Mouse (Mus musculus) activated CD4-positive, CD25-positive, alpha-beta regulatory T cell (primary cell): ENCODE data around the gene Wfikkn1. TPM values are rescaled to one million over a fixed set of nuclear protein-coding genes. Genes with fewer than 3 reads are reported as not detected.

Experiments
- polyA plus RNA-seq, 2 experiments: library from polyadenylated mRNA; unstranded; fragments of 100-300 nt; shearing (Covaris generic); gene quantifications; one replicate each; pipeline ENCODE4 v1.2.1; 2017

Wfikkn1 gene
- polyA plus RNA-seq = 1 to 10 TPM; 1.5 to 1.9 TPM

DNA sequence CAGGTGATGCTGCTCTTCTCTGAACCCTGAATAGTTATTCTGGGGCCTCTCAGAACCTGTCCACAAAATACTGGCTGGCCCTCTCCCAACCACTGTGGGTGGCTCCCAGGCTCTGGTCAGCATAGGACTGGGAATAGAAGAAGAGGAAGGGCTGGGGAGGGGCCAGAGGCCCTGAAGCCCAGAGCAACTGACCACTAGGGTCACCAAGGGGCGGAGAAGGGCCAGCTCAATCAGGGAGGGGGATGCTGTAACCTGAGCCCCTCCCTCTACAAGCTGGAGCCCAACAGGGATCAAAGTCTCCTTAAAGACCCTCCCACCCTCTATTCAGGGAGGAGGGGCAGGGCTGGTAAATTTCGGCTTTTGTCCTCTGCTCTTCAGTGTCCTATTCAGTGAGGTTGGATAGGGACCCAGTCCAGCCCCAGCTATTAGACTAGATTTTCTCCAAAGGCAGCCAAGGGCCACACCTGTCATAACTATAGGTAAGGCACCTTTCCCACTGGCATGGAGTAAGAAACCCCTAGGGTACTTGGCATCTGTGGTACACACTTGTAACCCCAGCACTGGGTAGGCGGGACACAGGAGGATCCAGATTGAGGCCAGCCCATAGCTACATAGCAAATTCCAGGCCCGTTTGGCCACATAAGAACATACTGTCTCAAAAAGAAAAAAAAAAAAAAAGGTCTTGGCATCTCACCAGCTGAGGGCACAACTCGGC is at the start of gene Wfikkn1:
Gene Wfikkn1 (minus strand): TSS at position 663 of the 715 bp plus-strand sequence.

DNA sequence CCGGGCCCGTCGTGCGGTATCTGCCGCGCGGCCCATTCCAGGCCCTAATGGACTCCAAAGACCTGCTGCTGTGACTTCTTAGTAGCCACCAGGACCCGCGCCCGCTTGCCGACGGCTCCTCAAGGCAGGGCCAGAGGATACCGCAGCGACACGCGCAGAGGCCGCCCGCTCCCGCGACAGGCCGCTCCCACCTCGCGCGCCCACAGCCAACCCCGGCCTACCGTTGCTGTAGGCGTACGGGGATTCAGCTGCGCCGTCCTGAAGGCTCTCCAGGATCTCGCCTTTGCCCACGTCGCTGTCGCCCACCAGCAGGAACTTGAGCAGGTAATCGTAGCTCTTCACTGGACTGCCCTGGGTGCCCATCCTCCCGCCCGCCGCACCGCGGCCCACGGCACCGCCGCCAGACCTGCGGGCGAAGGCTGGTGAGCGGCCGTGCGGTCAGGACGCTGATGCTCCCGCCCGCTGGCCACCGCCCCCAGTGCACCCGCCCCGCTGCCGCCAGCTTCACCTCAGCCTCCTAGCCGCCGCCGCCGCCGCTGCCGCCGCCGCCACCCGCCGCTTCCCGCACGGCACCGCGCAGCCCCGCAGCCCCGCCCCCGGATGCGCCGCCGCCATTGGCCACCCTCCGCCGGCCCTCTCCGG is 38.6 kb upstream of the Wfikkn1 start, which contains the start of gene Rab40c:
Gene Rab40c (minus strand): TSS at position 584 of the 642 bp plus-strand sequence.

DNA sequence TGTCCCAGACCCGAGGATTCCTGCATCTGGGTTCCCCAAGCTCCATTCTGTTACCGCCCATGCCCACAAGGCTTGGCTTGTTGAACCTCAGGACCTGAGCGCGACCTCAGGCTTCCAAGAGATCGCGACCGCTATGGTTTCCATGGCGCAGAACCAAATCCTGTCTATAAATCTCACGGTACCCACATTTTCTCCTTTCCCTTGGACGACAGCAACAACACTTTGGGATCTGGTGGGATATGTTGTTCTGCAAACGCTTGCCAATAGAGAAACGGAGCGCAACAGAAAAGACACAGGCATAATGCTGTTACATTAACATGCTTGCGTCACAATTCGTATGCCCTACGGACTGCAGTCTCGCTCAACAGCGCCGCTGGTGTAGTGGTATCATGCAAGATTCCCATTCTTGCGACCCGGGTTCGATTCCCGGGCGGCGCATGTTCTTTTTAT is 5.9 kb downstream of the Wfikkn1 start, which contains the start of gene Mettl26:
Gene Mettl26 (plus strand): TSS at position 354 of the 450 bp plus-strand sequence.

DNA sequence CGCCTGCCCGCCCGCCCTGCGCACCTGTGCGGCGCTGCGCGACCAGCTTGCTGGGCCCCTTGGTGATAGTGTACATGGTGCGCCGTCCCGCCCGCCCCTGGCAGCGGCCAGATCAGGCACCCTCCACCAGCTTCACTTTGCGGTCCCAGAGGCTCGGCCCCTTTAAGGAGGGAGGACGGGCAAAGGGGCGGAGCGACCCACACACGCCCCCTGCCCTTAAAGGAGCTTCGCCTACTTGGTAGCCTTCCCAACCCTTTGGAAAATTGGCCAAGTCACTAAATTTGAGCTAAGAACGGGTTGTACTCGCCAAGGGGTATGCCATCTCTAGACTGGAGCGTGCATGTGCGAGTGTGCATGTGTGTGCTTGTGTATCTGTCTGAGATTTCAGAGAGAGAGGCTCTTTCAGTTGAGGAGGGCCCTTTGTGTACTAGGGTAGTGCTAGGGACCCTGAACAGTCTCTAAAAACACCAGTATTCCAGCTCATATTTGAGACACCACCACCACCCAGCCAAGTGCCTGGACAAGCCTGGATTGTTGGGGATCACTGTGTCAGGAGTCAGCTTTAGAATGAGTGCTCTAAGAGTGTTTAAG is 12.0 kb downstream of the Wfikkn1 start, which contains the start of gene Mcrip2:
Gene Mcrip2 (minus strand): TSS at position 164 of the 591 bp plus-strand sequence.

DNA sequence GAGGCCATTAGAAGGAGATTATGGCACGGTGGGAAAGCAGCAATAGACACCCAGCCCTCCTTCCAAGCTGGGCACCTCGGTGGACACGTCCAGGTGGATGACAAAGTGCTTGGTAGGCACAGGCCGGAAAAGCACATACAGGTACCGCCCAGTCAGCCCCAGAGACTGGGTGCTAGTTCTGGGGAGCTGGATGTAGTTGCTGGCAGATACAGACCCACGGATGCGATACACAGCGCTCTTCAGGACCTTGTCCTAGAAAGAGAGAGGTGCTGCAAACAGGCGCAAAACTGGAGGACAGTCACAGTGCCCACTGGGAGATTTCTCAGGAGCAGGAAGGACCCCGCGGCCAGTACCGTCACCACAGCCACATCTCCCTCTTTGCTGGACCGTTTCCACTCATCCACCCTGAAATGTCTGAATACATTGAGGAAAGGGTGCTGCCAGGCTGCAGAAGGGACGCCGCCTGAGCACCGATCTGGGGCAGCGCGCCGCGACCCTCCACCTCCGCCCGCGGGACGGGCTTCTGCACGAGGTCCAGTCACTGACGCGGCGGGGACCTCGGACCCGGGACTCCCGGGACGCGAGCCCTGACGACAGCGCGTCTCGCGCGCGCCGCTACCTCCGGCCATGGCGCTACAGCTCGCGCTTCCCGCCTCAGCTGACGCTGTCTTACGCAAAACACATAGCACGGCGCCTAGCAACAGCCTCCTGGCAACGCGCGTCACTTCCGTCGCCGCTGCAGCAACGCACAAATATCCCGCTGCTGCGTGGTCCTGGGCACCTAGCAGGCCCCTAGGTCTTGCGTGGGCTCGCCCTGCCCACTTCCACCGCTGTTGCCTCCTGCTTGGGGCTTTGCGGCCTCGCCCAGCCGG is 19.6 kb downstream of the Wfikkn1 start, which contains the start of gene Wdr90:
Gene Wdr90 (minus strand): TSS at position 670 of the 872 bp plus-strand sequence.

DNA sequence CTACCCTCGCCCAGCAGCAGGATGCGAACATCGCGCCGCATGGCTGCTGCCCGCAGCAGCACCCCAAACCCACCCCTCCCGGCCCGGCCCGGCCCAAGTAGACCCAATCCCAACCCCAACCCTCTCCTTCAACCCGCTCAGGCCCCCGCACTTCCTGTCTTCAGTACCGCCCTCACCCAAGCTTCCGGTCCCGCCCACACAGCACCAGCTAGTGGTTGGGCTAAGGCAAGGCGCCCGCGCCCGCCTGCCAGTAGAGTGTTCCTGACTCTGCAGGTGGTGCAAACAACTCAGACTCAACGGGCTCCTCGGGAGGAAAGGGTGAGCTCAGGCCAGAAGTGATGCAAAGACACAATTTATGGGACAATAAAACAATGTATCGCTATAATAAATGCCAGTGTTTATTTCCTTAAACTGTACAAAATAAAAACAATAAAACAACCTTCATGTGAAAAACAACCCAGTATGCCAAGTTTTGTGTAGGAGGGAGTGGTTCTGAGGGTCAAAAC is 36.2 kb downstream of the Wfikkn1 start, which contains the start of gene Rhot2:
Gene Rhot2 (minus strand): TSS at position 456 of the 506 bp plus-strand sequence.

DNA sequence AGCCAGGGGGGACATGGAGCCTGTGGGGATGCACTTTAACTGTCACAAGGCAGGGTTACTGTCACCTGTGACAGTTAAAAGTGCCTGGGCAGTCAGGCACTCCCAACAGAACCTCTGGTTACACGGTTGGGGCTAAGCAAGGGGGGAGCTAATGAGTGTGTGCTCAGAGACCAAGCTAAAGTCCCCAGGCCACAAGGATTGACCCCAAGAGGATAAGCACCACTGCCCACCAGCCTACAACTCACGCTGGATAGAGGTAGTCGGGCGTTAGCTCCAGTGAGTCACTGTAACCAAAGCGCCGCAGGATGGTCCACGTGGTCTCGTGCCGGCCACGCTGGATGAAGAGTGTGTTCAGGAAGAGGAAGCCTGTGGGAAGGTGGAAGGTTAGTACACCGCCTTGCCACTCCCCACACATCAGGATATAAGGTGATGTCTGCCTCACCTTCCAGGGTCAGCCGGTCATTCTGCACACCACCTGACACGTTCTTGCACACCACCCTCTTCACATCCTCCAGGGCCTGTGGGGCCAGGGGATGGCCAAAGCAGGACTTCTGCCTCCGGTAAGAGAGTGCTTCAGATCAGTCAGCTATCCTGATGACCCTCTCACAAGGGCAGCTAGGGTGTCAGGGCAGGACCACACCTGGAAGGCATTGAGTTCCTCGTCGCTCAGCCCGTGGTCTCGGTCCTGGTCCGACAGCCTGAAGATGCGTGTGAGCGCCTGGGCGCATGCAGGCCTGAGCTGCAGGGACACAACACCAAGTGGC is 39.4 kb downstream of the Wfikkn1 start, which contains the start of gene Gm20683:
Gene Gm20683 (minus strand): TSS at position 647 of the 764 bp plus-strand sequence.

DNA sequence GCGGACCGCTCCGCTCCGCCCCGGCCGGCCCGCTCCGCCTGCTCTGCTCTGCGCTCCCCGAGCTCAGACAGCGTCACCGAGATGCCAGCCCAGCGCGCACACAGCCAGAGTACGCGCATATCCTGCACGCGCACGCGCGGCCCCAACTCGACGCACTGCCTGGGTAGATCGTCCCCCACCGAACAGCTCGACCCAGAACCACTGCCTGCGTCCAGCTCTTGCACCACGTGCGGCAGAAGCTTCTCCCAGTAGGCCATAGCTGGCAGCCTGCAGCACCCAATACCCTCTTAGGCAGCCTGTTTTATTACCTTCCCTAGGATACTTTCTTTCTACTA is 43.6 kb downstream of the Wfikkn1 start, which contains the start of gene Rhbdl1:
Gene Rhbdl1 (minus strand): TSS at position 220 of the 335 bp plus-strand sequence.

DNA sequence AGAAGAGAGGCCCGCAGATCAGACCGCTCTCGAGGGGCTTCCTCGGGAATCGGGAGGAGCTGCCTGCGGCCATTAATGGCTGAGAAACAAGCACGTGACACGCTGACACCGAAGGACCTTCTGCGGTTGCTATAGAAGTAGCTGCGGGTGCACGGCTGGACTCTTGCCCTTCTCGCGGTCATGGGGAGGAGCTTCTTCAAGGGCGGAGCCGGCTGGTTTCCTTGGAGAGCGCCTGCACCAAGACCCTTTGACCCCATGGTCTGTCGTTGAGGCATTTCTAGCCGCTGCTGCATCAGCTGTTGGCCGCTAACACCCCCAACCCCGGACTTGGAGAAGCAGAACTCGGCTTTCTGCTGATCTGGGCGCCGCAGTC is 47.4 kb downstream of the Wfikkn1 start, which contains the start of gene Stub1:
Gene Stub1 (minus strand): TSS at position 114 of the 373 bp plus-strand sequence.

DNA sequence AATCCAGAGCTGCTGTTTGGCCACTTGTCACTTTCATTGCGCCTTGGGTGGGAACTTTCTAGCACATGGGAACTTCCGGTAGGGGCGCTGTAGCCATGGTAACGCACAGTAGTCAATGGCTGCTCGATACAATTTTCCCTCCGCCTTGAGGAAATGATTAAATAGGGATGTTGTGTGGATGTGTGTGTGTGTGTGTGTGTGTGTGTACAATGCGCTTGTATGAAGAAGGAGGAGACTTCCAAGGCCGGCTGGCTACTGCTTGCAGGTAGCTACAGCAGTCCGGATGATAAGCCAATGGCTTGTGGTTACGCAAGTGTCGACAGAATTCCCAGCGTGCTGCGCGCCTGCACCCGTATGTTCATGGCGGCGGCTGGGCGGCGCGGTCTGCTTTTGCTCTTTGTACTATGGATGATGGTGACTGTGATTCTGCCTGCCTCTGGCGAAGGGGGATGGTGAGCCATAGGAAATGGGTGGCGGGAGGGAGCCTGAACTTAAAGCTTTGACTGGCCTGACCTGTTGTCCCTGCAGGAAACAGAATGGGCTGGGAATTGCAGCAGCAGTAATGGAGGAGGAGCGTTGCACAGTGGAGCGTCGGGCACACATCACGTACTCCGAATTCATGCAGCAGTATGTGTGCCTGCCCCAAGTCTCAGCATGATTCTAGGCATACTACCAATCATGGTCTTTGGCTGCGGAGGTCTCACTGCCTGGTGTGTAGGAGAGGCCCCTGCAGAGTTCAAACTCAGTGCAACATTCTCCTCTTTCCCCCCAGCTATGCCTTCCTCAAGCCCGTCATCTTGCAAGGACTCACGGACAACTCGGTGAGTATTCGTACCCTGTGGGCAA is 51.7 kb downstream of the Wfikkn1 start, which contains the start of gene Jmjd8:
Gene Jmjd8 (plus strand): TSS at position 156 of the 846 bp plus-strand sequence.

Other genes with a start within 250 kb of the Wfikkn1 start
- not detected for gene Gng13, start 163.7 kb downstream of the Wfikkn1 start, polyA plus RNA-seq
- gene Chtf18, start 153.4 kb downstream of the Wfikkn1 start, polyA plus RNA-seq = 1 to 10 TPM; 5.2 to 5.4 TPM
- 10 to 100 TPM; 15.3 to 15.4 TPM for gene Rpusd1, start 153.2 kb downstream of the Wfikkn1 start, polyA plus RNA-seq
- gene Mslnl, start 144.8 kb downstream of the Wfikkn1 start, polyA plus RNA-seq = not detected
- under 1 TPM in 1 of 2 experiments, not detected in 1; 0.26 TPM for gene Msln, start 126.5 kb downstream of the Wfikkn1 start, polyA plus RNA-seq
- gene Narfl, start 107.1 kb downstream of the Wfikkn1 start, polyA plus RNA-seq = 10 to 100 TPM; 18.7 to 25.8 TPM
- 10 to 100 TPM; 46.8 to 50.3 TPM for gene Haghl, start 95.2 kb downstream of the Wfikkn1 start, polyA plus RNA-seq
- gene Ccdc78, start 94.3 kb downstream of the Wfikkn1 start, polyA plus RNA-seq = under 1 TPM; 0.59 to 0.72 TPM
- 100 to 1,000 TPM; 177 to 212 TPM for gene Fam173a, start 88.0 kb downstream of the Wfikkn1 start, polyA plus RNA-seq
- gene AC134908.4, start 85.2 kb downstream of the Wfikkn1 start, polyA plus RNA-seq = 1 to 10 TPM in 1 of 2 experiments, not detected in 1; 1.1 TPM
- gene Metrn, start 83.7 kb downstream of the Wfikkn1 start, polyA plus RNA-seq = 10 to 100 TPM; 37.5 to 46.1 TPM
- gene Fbxl16, start 71.8 kb downstream of the Wfikkn1 start, polyA plus RNA-seq = not detected
- gene Wdr24, start 57.2 kb downstream of the Wfikkn1 start, polyA plus RNA-seq = 10 to 100 TPM; 22.8 to 29.5 TPM
- gene Jmjd8, start 52.0 kb downstream of the Wfikkn1 start, polyA plus RNA-seq = 10 to 100 TPM; 16.2 to 25.7 TPM
- gene Stub1, start 47.5 kb downstream of the Wfikkn1 start, polyA plus RNA-seq = 100 to 1,000 TPM; 130 TPM
- 1 to 10 TPM; 1.5 to 3.3 TPM for gene Rhbdl1, start 43.6 kb downstream of the Wfikkn1 start, polyA plus RNA-seq
- 1 to 10 TPM; 2.5 to 3.2 TPM for gene Gm20683, start 39.1 kb downstream of the Wfikkn1 start, polyA plus RNA-seq
- gene Rhot2, start 36.0 kb downstream of the Wfikkn1 start, polyA plus RNA-seq = 10 to 100 TPM; 32.6 to 40.3 TPM
- gene Wdr90, start 19.4 kb downstream of the Wfikkn1 start, polyA plus RNA-seq = 10 to 100 TPM in 1 of 2 experiments, 1 to 10 TPM in 1; 5.7 to 11.5 TPM
- 1 to 10 TPM; 4.5 to 5.5 TPM for gene Mcrip2, start 12.1 kb downstream of the Wfikkn1 start, polyA plus RNA-seq
- gene Mettl26, start 5.8 kb downstream of the Wfikkn1 start, polyA plus RNA-seq = 100 to 1,000 TPM in 1 of 2 experiments, 10 to 100 TPM in 1; 82.0 to 102 TPM
- gene Rab40c, start 38.9 kb upstream of the Wfikkn1 start, polyA plus RNA-seq = 10 to 100 TPM; 15.4 to 25.0 TPM
- 10 to 100 TPM; 25.0 to 52.5 TPM for gene Pigq, start 64.1 kb upstream of the Wfikkn1 start, polyA plus RNA-seq
- gene Nhlrc4, start 64.1 kb upstream of the Wfikkn1 start, polyA plus RNA-seq = not detected
- under 1 TPM in 1 of 2 experiments, not detected in 1; 0.17 TPM for gene A930017K11Rik, start 71.7 kb upstream of the Wfikkn1 start, polyA plus RNA-seq
- gene Capn15, start 104.9 kb upstream of the Wfikkn1 start, polyA plus RNA-seq = 10 to 100 TPM; 21.3 to 28.1 TPM
- 10 to 100 TPM; 10.7 to 12.3 TPM for gene Rab11fip3, start 188.7 kb upstream of the Wfikkn1 start, polyA plus RNA-seq
- gene Decr2, start 209.5 kb upstream of the Wfikkn1 start, polyA plus RNA-seq = 10 to 100 TPM; 23.0 to 30.8 TPM
- gene Nme4, start 214.7 kb upstream of the Wfikkn1 start, polyA plus RNA-seq = 10 to 100 TPM in 1 of 2 experiments, 1 to 10 TPM in 1; 2.7 to 15.3 TPM
- gene Tmem8, start 232.4 kb upstream of the Wfikkn1 start, polyA plus RNA-seq = 10 to 100 TPM; 10.9 to 27.2 TPM
- gene Mrpl28, start 242.6 kb upstream of the Wfikkn1 start, polyA plus RNA-seq = 10 to 100 TPM; 66.4 to 87.1 TPM